Mouse (Mus musculus) liver, embryonic 14.5 days (tissue): Measurements from ENCODE around the gene Adgrb2. TPM values are rescaled to one million over a fixed set of nuclear protein-coding genes. Genes with fewer than 3 reads are reported as not detected.

Experiments used
- ATAC-seq: fragments of 200-750 bp; cut with Nextera tagmentation; 2 replicates; pipeline ENCODE4 v1.8.0; 2017; ENCODE audit warnings: moderate number of reproducible peaks, mild to moderate bottlenecking, moderate library complexity; ENCODE audit not compliant: insufficient read depth
- DNase-seq, 3 experiments: peaks; one replicate each; pipeline ENCODE4 v3.0.0-alpha.2; 2012 to 2013; ENCODE audit warnings: low read depth in 3 of 3, low spot score in 3 of 3
- H3K27ac ChIP-seq: fragments of 300-500 bp; sonication (generic); 2 replicates; pipeline ENCODE4 v1.5.1; 2014; ENCODE audit warnings: moderate library complexity, mild to moderate bottlenecking, control low read depth, inconsistent platforms
- H3K27me3 ChIP-seq: fragments of 300-500 bp; sonication (generic); 2 replicates; pipeline ENCODE4 v1.6.1; 2014; ENCODE audit warnings: mild to moderate bottlenecking, low read length, moderate library complexity; ENCODE audit not compliant: control insufficient read depth, insufficient read depth
- H3K36me3 ChIP-seq: fragments of 300-500 bp; sonication (generic); replicated peaks from 2 replicates; pipeline ENCODE4 v1.6.1; 2014; ENCODE audit warnings: low read depth; ENCODE audit not compliant: control insufficient read depth, insufficient read depth
- H3K4me1 ChIP-seq, 2 experiments: fragments of 200-500 bp in 1 of 2; fragments of 300-500 bp in 1 of 2; sonication (generic) in 1 of 2; replicated peaks; 2 replicates each; pipeline ENCODE4 v1.6.1; 2012 to 2014; ENCODE audit warnings: antibody characterized with exemption in 1 of 2, inconsistent platforms in 1 of 2, low read length in 1 of 2; ENCODE audit not compliant: control insufficient read depth in 2 of 2, insufficient read depth in 2 of 2
- H3K4me2 ChIP-seq: fragments of 300-500 bp; sonication (generic); 2 replicates; pipeline ENCODE4 v1.6.1; 2014; ENCODE audit warnings: low read depth, mild to moderate bottlenecking, control low read depth, moderate library complexity
- H3K4me3 ChIP-seq, 2 experiments: fragments of 200-500 bp in 1 of 2; fragments of 300-500 bp in 1 of 2; sonication (generic) in 1 of 2; 2 replicates each; pipeline ENCODE4 v1.5.1; 2012 to 2014; ENCODE audit warnings: low read depth in 2 of 2, low read length in 2 of 2, mild to moderate bottlenecking in 2 of 2, control low read depth in 1 of 2, inconsistent platforms in 1 of 2, moderate library complexity in 1 of 2; ENCODE audit not compliant: insufficient read depth in 1 of 2
- H3K9ac ChIP-seq: fragments of 300-500 bp; sonication (generic); replicated peaks from 2 replicates; pipeline ENCODE4 v1.6.1; 2014; ENCODE audit warnings: mild to moderate bottlenecking, control low read depth, moderate library complexity
- H3K9me3 ChIP-seq: fragments of 300-500 bp; sonication (generic); 2 replicates; pipeline ENCODE4 v1.6.1; 2016; ENCODE audit warnings: low read length, mixed read lengths; ENCODE audit not compliant: control insufficient read depth
- CTCF ChIP-seq: IDR thresholded peaks from 2 replicates; pipeline ENCODE4 v1.5.1; 2016; ENCODE audit warnings: antibody characterized with exemption, low read depth, control low read depth
- EP300 ChIP-seq: IDR thresholded peaks from 2 replicates; pipeline ENCODE4 v1.6.1; 2016; ENCODE audit warnings: antibody characterized with exemption, low read depth
- WGBS: fragments of 180-500 bp; shearing (Covaris S2); extraction: QIAGEN DNeasy Blood & Tissue Kit; methylation state at CpG from one replicate; pipeline ENCODE4 v1.1.7; 2014; ENCODE audit not compliant: insufficient replicate concordance; 5-methylcytosine and 5-hydroxymethylcytosine counted together
- polyA plus RNA-seq, 2 experiments: library from polyadenylated mRNA; depleted of rRNA in 1 of 2; stranded (reverse) in 1 of 2; unstranded in 1 of 2; fragments of >200 nt; fragmentation: Nextera tagmentation in 1 of 2; extraction: Ambion mirVana in 1 of 2; gene quantifications; 2 replicates each; pipeline versions ENCODE4 v1.2.1 to v1.2.3; 2012 to 2014

The Adgrb2 gene
- polyA plus RNA-seq, 2 experiments, result 0.15 to 0.22 TPM

- DNase-seq (no peak), ATAC-seq (no peak)
- H3K9ac ChIP-seq, result no peak overlapping the region
- no peak for TF ChIP-seq EP300
- TF ChIP-seq CTCF, result no peak
- no peaks in the 10 kb centered on the region; the same call in 1 of the 2 replicates for H3K27me3 ChIP-seq
- WGBS, result 11% methylated on average over 23 of the region's 23 CpGs
- H3K4me1 ChIP-seq, result no peaks in the 10 kb centered on the region
- no peak overlapping the region for H3K4me2 ChIP-seq
- H3K4me3 ChIP-seq, result no peak overlapping the region
- no peak overlapping the region for H3K27ac ChIP-seq
- H3K9me3 ChIP-seq, result no peaks in the 10 kb centered on the region
- no peaks in the 10 kb centered on the region for H3K36me3 ChIP-seq
Measured at GRCm38 (mm10) chr4:130036573-130037401, 52.1 kb downstream of the Adgrb2 start.

DNA sequence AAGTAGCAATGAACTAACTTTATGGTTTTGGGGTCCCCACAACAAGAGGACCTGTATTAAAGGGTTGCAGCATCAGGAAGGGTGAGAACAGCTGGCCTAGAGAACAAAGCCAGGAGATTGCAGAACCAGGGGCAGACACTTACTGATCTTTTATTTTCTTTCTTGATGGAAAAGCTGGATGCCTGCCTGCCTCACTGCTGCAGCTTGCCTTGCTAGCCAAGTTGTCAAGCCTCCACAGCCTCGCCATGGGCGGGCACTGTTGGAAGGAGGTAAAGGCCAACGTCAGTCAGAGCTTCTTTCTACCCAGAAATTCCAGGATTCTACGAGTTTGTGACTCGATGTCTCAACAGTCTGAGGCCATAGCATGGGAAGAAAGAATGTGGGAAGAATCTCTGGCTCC lies 54.7 kb downstream of the Adgrb2 start:
- H3K27me3 ChIP-seq, result no peaks in the 10 kb centered on the region; the same call in 1 of the 2 replicates
- H3K9me3 ChIP-seq, result no peaks in the 10 kb centered on the region
- H3K4me1 ChIP-seq, result no peaks in the 10 kb centered on the region
- no peak overlapping the region for H3K27ac ChIP-seq
- ATAC-seq (no peak), DNase-seq (no peak)
- no peak overlapping the region for H3K4me3 ChIP-seq
- 26% methylated on average over 5 of the region's 5 CpGs for WGBS
- no peaks in the 10 kb centered on the region for H3K36me3 ChIP-seq
- H3K9ac ChIP-seq, result no peak overlapping the region
- H3K4me2 ChIP-seq, result no peak overlapping the region
- TF ChIP-seq EP300 (no peak), CTCF (no peak)

DNA sequence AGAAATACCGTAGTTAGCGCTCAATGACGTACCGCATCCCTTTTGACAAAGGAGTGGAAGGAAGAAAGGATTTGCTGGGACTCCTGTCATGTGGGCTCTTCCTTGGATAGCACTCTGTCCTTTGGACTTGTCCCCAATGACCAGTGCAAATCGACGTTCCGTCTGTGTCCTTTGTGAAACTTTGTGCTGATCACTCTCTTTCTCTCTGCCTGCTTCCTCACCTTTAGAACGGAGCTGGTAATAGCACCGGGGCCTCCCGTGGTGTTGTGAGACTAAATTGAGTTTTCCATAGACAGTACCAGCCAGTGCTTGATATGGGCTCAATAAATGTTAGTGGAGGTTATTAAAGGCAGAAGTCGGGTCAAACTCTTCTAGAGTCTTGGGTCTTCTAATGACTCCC lies 56.4 kb downstream of the Adgrb2 start:
- no peak for ATAC-seq
- Histone ChIP-seq H3K4me2 (no peak overlapping the region), H3K4me1 (no peaks in the 10 kb centered on the region), H3K27me3 (no peaks in the 10 kb centered on the region), H3K9ac (no peak overlapping the region), H3K36me3 (no peaks in the 10 kb centered on the region), H3K9me3 (no peaks in the 10 kb centered on the region), H3K27ac (no peak overlapping the region), H3K4me3 (no peak overlapping the region)
- no peak for TF ChIP-seq EP300
- no peak for TF ChIP-seq CTCF
- WGBS, result 72% methylated on average over 11 of the region's 11 CpGs
- no peak for DNase-seq

DNA sequence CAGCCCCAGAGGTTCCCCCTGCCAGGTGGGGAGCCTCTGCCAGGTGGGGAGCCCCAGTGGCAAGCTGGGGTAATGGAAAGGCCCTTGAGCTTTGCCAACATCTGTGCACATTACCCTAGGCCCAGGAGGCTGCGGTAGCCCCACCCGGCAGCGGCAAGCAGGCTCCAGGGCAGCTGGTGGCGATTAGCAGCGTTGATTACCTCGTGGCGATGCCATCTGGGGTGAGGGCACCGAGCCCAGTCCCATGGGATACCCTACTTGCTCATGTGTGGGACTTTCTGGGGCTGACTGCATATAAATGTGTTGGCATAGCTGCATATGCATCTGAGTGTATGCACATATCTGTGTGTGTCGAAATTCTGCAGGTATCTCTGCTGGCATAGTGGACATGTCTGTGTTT lies 59.5 kb downstream of the Adgrb2 start:
- no peak overlapping the region for H3K4me2 ChIP-seq
- no peaks in the 10 kb centered on the region for H3K36me3 ChIP-seq
- ATAC-seq (no peak), DNase-seq (no peak)
- H3K9ac ChIP-seq, result no peak overlapping the region
- no peak for TF ChIP-seq CTCF
- TF ChIP-seq EP300, result no peak
- H3K9me3 ChIP-seq, result no peaks in the 10 kb centered on the region
- 68% methylated on average over 9 of the region's 9 CpGs for WGBS
- no peak overlapping the region for H3K27ac ChIP-seq
- H3K4me1 ChIP-seq, result no peaks in the 10 kb centered on the region
- H3K27me3 ChIP-seq, result peaks cover 6% of the 10 kb centered on the region
- H3K4me3 ChIP-seq, result no peak overlapping the region

- TF ChIP-seq EP300 (no peak), CTCF (no peak)
- Histone ChIP-seq H3K4me2 (no peak overlapping the region), H3K27ac (no peak overlapping the region), H3K9me3 (no peaks in the 10 kb centered on the region), H3K9ac (no peak overlapping the region), H3K4me1 (no peaks in the 10 kb centered on the region), H3K4me3 (no peak overlapping the region), H3K36me3 (no peaks in the 10 kb centered on the region), H3K27me3 (peaks cover 6% of the 10 kb centered on the region)
- DNase-seq (no peak), ATAC-seq (no peak)
- 5% methylated on average over 14 of the region's 14 CpGs for WGBS
Measured at GRCm38 (mm10) chr4:130045609-130046008, 60.9 kb downstream of the Adgrb2 start.
